Mouse (Mus musculus) spleen, adult 2 months (tissue): ENCODE measurements around the gene 4930407I10Rik. TPM values are rescaled to one million over a fixed set of nuclear protein-coding genes. Genes with fewer than 3 reads are reported as not detected.

Experiments
- DNase-seq, 2 experiments: peaks; one replicate each; pipeline versions ENCODE4 v3.0.0 to v3.0.0-alpha.2; 2012 to 2021; ENCODE audit warnings: low spot score in 2 of 2, low read depth in 1 of 2
- H3K27ac ChIP-seq: fragments of 200-500 bp; 2 replicates; pipeline ENCODE4 v1.5.1; 2012; ENCODE audit warnings: low read length, inconsistent platforms; ENCODE audit not compliant: insufficient read depth
- H3K27me3 ChIP-seq: fragments of 200-500 bp; 2 replicates; pipeline ENCODE4 v1.6.1; 2012; ENCODE audit warnings: mild to moderate bottlenecking, moderate library complexity, low read length, inconsistent platforms; ENCODE audit not compliant: control insufficient read depth, insufficient read depth
- H3K36me3 ChIP-seq: fragments of 200-500 bp; 2 replicates; pipeline ENCODE4 v1.6.1; 2012; ENCODE audit warnings: mild to moderate bottlenecking, low read length, inconsistent platforms; ENCODE audit not compliant: control insufficient read depth, insufficient read depth
- H3K4me1 ChIP-seq: fragments of 200-500 bp; 2 replicates; pipeline ENCODE4 v1.6.1; 2011; ENCODE audit warnings: inconsistent platforms; ENCODE audit not compliant: control insufficient read depth, insufficient read depth, insufficient read length
- H3K4me3 ChIP-seq: fragments of 200-500 bp; 2 replicates; pipeline ENCODE4 v1.5.1; 2011; ENCODE audit warnings: mild to moderate bottlenecking, inconsistent platforms; ENCODE audit not compliant: insufficient read depth, insufficient read length; ENCODE audit errors: extremely low read depth
- CTCF ChIP-seq: fragments of 200-500 bp; IDR thresholded peaks from 2 replicates; pipeline ENCODE4 v1.5.1; 2011; ENCODE audit warnings: mild to moderate bottlenecking, inconsistent platforms; ENCODE audit not compliant: insufficient read depth, insufficient read length, insufficient replicate concordance; ENCODE audit errors: extremely low read depth
- POLR2A ChIP-seq: fragments of 200-500 bp; IDR thresholded peaks from 2 replicates; pipeline ENCODE4 v1.6.1; 2011; ENCODE audit warnings: low read depth, low read length, inconsistent platforms
- WGBS: fragments of 180-500 bp; shearing (Covaris S2); methylation state at CpG from one replicate; pipeline ENCODE4 v1.1.7; 2018; 5-methylcytosine and 5-hydroxymethylcytosine counted together
- polyA plus RNA-seq: library from polyadenylated mRNA; depleted of rRNA; stranded (reverse); fragments of >200 nt; gene quantifications from 2 replicates; pipeline ENCODE4 v1.2.3, GENCODE M21; 2012

4930407I10Rik gene
- polyA plus RNA-seq, 1 experiment, result not detected

DNA sequence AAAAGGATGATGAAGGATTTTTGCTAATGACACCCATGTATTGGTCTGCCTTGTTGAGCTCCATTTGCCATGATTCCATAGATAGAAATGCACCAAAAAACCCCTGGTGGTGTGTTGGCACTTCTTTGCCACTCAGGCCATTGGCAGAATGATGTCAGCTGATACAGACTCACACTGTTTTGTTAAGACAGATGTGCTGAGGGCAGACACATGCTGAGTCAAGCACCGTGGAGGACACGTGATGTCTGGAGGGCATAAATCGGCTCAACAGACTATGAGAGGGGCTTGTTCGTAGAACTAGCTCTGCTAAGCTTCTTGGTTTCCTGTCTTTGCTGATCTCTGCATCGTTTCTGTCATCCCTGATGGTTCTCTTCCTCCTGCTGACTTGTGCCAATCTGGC, 6.4 kb upstream of the 4930407I10Rik start:
- TF ChIP-seq POLR2A (no peak), CTCF (no peak)
- Histone ChIP-seq H3K4me1 (no peaks in the 10 kb centered on the region; the same call in 1 of the 2 replicates), H3K4me3 (no peak overlapping the region), H3K27ac (no peak overlapping the region), H3K36me3 (no peaks in the 10 kb centered on the region), H3K27me3 (no peaks in the 10 kb centered on the region)
- 61% methylated on average over 5 of the region's 5 CpGs for WGBS
- DNase-seq, result no peak

DNA sequence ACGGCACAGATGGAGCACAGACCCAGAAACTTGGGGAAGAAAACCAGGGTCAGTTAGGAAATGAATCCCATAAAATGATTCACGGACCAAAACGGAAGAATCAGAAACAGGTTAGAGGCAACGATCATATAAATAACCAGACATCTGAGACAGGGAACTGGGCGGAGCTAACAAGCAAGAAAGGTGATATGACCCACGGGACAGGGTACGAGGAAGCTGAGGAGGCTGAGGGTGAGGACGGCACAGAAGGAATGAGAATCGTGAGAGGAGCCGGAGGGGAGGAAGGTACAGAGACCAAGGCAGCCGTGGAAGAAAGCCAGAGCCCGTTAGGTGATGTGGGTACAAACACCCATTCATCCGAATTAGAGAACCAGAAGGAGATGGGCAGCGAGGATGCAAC, 5.0 kb downstream of the 4930407I10Rik start:
- WGBS, result 70% methylated on average over 14 of the region's 14 CpGs
- Histone ChIP-seq H3K4me1 (no peaks in the 10 kb centered on the region), H3K36me3 (no peaks in the 10 kb centered on the region), H3K27ac (no peak overlapping the region), H3K27me3 (no peaks in the 10 kb centered on the region), H3K4me3 (no peak overlapping the region)
- TF ChIP-seq POLR2A, result no peak
- TF ChIP-seq CTCF, result no peak
- DNase-seq, result no peak

DNA sequence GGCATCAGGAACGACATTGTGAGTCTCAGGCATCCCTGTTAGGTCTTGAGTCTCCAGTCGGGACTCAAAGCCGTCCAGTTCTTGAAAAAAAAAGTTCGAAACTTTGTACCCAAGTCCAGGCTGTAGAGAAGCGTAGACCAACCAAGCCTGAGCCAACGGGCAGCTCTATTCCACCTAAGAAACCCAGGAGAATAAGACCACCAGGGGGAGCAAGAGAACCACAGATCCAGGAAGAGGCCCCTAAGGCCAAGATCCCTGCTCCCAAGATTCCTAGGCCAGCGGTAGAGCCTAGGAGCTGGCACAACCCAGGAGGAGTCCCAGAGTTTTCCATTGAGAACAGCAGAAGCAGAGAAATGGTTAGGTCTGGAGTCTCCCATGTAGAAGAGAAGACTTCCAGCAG, 6.6 kb downstream of the 4930407I10Rik start:
- TF ChIP-seq CTCF (peak; percentile 49; the same call in 1 of the 2 replicates), POLR2A (no peak)
- Histone ChIP-seq H3K27me3 (0 out of 2 replicates have a peak, but pooled peaks cover 4% of the 10 kb centered on the region), H3K4me3 (no peak overlapping the region), H3K4me1 (peaks cover 2% of the 10 kb centered on the region; the same call in 1 of the 2 replicates), H3K36me3 (no peaks in the 10 kb centered on the region), H3K27ac (no peak overlapping the region)
- WGBS, result 24% methylated on average over 7 of the region's 7 CpGs
- DNase-seq, result peak in 1 of 2 experiments; percentile 43

DNA sequence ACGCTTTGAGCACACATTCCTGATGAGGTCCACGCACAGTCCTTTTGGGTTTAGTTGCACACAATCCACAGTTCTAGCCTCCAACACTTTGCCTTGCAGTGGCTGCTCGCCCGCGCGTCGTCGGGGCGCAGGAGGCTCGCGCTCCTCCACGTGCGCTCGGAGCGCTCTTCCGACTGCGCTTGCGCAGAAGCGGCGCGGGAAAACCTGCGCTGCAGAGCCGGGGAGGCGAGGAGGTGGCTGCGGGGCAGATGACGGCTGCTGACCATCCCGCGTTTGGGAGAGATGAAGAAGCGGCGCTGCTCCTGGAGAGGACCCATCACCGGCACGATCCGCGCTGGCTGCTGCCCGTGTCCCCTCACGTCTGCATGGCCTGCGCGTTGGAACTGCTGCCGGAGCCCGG, 10.9 kb downstream of the 4930407I10Rik start, which contains the start of gene Mei1:
TSS of gene Mei1 (plus strand) at position 99 of the 400 bp plus-strand sequence.
- Histone ChIP-seq H3K36me3 (no peaks in the 10 kb centered on the region), H3K4me3 (no peak within 1 kb of the TSS), H3K27ac (no peak within 1 kb of the TSS), H3K27me3 (0 out of 2 replicates have a peak, but pooled peaks cover 4% of the 10 kb centered on the region), H3K4me1 (peaks cover 2% of the 10 kb centered on the region; the same call in 1 of the 2 replicates)
- WGBS, result 40% methylated on average over 40 of the region's 40 CpGs
- DNase-seq, result no peak
- TF ChIP-seq POLR2A (no peak), CTCF (no peak)

DNA sequence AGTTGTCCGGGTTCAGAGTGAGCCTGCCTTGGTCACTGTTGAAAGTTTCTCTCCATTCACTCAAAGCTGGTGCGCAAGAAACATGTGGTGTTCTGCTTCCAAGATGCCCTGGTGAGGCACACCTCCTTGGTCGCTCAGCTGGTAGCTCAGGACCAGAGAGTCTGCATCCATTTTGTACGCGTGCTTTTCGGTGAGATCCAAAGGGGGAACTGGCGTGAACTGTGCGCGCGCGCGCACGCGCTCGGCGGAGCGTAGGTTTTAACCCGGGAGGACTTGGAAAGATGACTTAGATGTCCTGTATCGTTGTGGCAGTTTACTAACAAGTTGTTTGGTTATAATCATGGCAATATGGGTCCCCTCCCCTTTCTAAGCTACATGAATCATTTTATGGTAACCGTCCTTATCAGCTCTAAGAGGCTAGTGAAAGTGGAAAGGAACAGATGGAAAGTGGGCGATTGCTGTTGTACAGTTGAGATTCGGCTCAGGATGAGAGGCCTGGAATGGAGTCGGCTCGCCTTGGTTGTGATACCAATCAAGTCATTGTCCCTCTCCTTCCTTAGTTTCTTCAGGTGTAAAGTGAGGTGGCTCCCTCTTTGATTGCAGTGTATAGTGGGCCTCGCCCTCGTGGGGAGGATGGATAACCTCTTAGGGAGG, 13.0 kb downstream of the 4930407I10Rik start:
- Histone ChIP-seq H3K27me3 (0 out of 2 replicates have a peak, but pooled peaks cover 4% of the 10 kb centered on the region), H3K36me3 (no peaks in the 10 kb centered on the region), H3K27ac (no peak overlapping the region), H3K4me1 (peaks cover 2% of the 10 kb centered on the region; the same call in 1 of the 2 replicates), H3K4me3 (no peak overlapping the region)
- 91% methylated on average over 26 of the region's 26 CpGs for WGBS
- TF ChIP-seq POLR2A, result no peak
- no peak for TF ChIP-seq CTCF
- DNase-seq, result no peak

DNA sequence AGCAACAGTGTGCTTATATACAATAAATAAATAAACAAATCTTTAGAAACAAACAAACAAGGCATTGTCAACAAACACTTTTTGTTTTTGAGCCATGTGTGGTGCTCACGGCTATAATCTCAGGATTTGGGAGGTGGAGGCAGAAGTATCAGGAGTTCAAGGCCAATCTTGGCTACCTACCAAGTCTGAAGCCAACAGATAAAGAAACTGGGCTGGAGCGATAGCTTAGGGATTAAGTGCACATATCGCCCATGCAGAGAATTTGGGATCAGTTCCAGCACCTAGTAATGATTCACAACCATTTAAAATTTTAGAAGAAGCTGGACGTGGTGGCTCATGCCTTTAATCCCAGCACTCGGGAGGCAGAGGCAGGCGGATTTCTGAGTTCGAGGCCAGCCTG, 14.5 kb downstream of the 4930407I10Rik start:
- WGBS, result 82% methylated on average over 7 of the region's 7 CpGs
- H3K4me1 ChIP-seq, result peaks cover 2% of the 10 kb centered on the region; the same call in 1 of the 2 replicates
- H3K36me3 ChIP-seq, result no peaks in the 10 kb centered on the region
- no peak overlapping the region for H3K27ac ChIP-seq
- TF ChIP-seq POLR2A (no peak), CTCF (no peak)
- DNase-seq, result no peak
- H3K4me3 ChIP-seq, result no peak overlapping the region
- 0 out of 2 replicates have a peak, but pooled peaks cover 4% of the 10 kb centered on the region for H3K27me3 ChIP-seq

DNA sequence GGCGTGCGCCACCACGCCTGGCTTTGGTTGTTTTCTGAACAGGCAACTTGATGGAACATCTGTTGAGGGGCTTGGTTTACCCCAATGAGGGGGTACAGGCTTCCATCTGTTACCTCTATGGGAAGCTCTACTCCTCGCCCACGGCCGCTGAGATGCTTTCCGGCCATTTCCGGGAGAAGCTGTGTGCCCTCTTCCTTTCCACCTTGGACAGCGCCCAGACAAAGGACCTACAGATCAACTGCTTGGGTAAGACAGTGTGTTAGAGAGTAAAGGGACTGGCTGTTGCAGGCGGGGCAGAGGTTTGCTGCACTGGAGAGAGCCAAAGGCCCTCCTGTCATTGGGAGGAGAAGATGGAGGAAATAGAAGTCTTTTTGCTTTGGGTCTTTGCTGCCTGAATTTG, 20.9 kb downstream of the 4930407I10Rik start:
- Histone ChIP-seq H3K36me3 (no peaks in the 10 kb centered on the region), H3K27ac (no peak overlapping the region), H3K27me3 (no peaks in the 10 kb centered on the region), H3K4me3 (no peak overlapping the region), H3K4me1 (no peaks in the 10 kb centered on the region)
- WGBS, result 61% methylated on average over 10 of the region's 10 CpGs
- TF ChIP-seq POLR2A, result no peak
- TF ChIP-seq CTCF, result no peak
- no peak for DNase-seq
